Mouse (Mus musculus) frontal cortex, postnatal 36 days (tissue): Measurements from ENCODE around the gene Snrpa.

ENCODE experiments used
- DNase-seq, 2 experiments: peaks; one replicate each; pipeline ENCODE4 v3.0.0; 2022; ENCODE audit warnings: low spot score in 2 of 2

Gene Snrpa

GRCm38 (mm10) chr7:27198779-27199178 is 2.7 kb upstream of the Snrpa start:
- DNase-seq: no peak

DNA sequence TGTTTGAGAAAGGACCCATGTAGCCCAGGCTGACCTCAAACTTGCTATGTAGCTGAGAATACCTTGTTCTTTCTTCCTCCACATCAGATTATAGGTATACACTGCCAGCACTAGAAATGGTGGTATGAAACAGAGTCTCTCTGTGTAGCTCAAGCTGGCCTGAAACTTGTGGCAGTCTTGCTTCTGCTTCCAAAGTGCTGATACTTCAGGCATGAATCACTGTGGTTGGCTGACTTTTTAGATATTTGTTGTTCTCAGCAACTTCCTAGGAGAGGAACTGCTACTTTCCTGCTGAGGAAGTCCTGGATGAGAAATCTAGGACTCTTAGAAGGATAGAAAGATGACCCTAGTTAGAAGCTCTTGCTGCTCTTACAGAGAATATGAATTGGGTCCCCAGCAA is 2.3 kb upstream of the Snrpa start:
- DNase-seq: no peak

DNA sequence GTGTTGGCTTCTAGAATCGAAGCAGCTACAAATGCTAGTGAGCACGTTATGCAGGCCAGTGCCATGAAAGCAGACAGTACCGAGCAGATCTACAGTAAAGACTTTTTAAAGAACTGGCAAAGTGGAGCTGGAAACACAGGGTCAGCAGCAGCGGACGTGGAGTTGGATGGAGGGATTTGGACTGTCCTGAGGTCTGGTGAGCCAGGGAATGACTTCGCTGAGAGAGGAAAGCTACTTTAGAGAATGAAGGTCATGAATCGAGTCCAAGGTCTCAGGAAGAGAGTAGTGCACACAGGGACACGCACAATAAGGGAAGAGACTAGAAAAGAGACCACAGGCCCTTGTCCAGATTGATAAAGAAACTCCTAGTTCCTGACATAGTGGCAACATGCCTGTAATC is 1.6 kb upstream of the Snrpa start:
- no peak for DNase-seq

- DNase-seq: no peak
Measured at GRCm38 (mm10) chr7:27197136-27197535, 1.1 kb upstream of the Snrpa start.

- no peak for DNase-seq
Measured at GRCm38 (mm10) chr7:27193731-27194130, 2.3 kb downstream of the Snrpa start.

GRCm38 (mm10) chr7:27192434-27192833 is 3.6 kb downstream of the Snrpa start:
- DNase-seq: no peak

GRCm38 (mm10) chr7:27189271-27189931 is 6.7 kb downstream of the Snrpa start:
- DNase-seq: no peak

DNA sequence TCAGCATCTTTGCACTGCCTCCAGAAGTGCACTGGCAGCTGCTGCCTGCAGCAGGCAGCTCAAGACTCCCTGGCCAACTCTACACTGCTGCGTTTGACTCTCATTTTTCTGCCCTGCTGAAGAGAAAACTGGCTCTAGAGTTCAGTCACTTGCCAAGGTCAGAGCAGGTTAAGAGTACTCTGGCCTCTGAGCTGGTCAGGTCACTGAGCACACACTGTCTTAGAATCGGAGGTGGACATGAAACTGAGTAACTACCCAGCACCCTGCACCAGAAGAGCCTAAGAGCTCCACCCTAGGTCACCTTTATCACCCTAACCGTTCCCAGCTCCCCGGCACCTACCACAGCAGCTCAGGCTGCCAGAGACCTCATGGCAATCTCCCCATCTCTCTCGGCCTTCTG is 10.1 kb downstream of the Snrpa start:
- DNase-seq: no peak

DNA sequence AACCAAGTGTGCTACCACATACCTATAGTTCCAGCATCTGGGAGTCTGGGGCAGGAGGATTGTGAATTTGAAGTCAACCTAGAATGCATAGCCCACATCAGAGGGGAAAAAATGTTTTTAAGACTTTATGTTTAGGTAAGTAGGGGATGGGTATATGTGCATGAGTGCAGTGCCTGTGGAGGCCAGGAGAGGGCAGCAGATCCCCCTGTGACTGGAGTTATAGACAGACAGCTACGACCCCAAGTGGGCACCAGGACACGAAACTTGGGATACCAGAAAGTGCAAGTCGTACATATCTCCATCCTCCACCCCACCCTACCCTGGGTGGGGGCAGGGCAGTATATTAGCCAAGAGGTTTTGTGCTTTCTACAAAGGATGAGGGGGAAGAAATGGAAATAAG is 11.1 kb downstream of the Snrpa start:
- DNase-seq: no peak

- DNase-seq: no peak
Measured at GRCm38 (mm10) chr7:27182498-27182897, 13.6 kb downstream of the Snrpa start.

GRCm38 (mm10) chr7:27180837-27181695 is 15.0 kb downstream of the Snrpa start, which contains the start of the genes Gm21983 and Mia:
TSS of gene Gm21983 (minus strand) at chr7:27181086.
TSS of gene Mia (minus strand) at chr7:27181157.
- no peak for DNase-seq

DNA sequence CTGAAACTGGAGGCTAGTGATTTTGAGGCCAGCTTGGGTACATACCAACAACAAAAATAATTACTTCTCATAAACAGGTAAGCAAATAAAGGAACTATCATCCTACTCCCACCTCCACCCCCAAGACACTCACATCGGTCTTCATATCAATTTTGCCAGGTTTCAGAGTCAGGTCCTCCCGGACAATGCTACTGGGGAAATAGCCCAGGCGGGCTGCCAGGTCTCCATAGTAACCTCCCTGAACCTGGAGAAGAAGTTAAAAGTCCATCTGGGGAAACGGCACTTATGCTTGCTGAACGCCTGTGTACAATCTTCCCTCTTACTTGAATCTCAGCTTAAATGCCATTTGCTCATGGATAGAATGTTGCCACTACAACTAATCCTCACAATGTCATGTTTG is 16.0 kb downstream of the Snrpa start:
- no peak for DNase-seq

DNA sequence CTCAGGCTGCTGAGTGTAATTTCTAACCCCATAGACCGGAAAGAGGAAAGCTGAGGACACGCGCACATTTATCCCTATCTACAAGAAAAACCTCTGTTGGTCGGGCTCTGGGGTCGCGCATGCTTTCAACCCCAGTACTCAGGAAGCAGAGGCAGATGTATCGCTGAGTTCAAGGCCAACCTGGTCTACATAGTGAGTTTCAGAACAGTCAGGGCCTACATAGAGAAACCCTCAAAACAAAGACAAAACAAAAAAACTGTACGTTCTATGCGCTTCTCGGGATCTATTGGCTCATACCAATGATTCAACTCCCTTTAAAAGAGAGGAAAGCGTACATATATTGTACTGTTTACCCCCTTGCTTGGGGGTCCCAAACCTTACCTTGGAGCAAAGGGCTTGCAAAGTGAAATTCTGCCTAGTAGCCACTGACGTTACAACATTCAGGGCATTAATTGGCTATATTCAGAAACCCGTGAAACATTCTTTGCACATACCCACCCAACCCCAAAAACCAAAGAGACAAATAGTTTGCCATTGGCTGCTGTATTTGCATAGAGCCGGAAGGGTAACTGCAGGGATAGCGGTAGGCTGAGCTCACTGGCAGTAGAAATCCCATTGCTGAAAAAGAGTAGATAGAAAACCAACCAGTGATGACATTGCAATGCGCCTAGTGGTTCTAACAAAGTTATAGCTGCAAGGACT is 16.7 kb downstream of the Snrpa start:
- DNase-seq: no peak

DNA sequence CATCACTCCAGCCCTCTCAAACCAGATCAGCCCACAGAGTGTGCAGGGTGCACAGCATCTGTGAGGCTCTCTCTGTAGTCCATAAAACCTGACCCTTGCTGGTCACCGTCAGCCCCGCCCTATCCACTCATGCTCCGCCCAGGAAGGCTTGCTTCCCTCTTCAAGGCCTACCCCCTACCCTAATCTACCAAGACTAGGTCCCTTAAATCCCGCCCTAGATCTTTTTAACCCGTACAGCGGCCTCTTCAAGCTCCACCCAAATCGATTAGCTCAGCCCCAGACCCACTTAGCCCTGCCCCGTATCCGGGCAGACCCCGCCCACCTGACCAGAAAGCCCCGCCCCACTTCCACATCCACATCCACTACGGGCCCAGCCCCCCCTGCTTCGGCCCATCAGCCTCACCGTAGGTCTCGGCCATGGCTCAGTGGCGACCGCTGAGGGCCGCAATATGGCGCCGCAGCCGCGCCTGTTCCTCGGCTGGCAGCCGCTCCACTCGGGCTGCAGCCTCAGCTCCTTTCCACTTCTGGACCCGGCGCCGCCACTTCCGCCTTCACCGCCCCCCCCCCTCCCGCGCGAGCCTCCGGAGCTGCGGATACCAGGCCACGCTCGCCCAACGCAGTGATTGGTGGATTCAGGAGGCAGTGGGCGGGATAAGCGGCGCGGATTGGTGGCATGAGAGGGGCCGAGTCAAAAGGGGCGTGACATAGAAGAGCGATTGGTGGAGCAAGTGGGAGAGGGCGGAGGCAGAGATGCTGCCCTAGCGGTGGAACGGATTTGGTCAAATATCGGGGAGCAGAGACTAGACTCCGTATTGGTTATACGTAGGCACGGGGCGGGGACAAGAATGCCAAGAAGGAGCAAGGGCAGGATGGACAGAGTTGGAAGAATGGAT is 17.5 kb downstream of the Snrpa start, which contains the start of gene Rab4b:
TSS of gene Rab4b (minus strand) at position 573 of the 893 bp plus-strand sequence.
- peak; percentile 99 for DNase-seq

- no peak for DNase-seq
Measured at GRCm38 (mm10) chr7:27177942-27178323, 18.1 kb downstream of the Snrpa start.

- DNase-seq: no peak
Measured at GRCm38 (mm10) chr7:27174896-27175295, 21.2 kb downstream of the Snrpa start.

- DNase-seq: no peak
Measured at GRCm38 (mm10) chr7:27174496-27174895, 21.6 kb downstream of the Snrpa start.

- DNase-seq: no peak
Measured at GRCm38 (mm10) chr7:27170981-27171380, 25.1 kb downstream of the Snrpa start.

DNA sequence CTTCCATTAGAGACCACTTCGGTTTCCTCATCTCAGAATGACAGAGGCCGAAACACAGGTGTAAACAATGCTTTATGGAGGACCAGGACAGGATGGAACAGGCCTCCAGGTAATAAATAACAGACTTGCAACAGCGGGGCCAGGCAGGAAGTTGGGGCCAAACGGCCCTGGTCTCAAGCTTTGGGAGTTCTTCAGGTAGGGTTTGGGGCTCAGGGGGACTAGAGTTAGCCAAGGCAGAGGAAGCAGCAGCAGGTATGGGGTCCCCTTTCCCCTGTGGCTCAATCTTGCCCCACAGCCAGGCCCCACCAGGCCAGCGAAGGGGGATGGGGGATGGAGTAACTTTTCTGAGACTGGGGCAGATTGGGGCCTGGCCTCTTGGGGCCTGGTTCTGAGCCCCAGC is 27.7 kb downstream of the Snrpa start:
- no peak for DNase-seq

- no peak for DNase-seq
Measured at GRCm38 (mm10) chr7:27167475-27168094, 28.5 kb downstream of the Snrpa start.
